Mouse (Mus musculus): ENCODE measurements around the gene Serpinb9e.
"Not testable (repeated sequence)": the region's sequence is repeated elsewhere in the genome, so short reads cannot be mapped to it uniquely, and the experiment has no call there.

Serpinb9e gene

GRCm38 (mm10) chr13:33249312-33249711 lies at the start of gene Serpinb9e:
TSS of gene Serpinb9e (plus strand) at chr13:33249612.
- DNase-seq (ENCODE audit: inconsistent ontology term): not testable (repeated sequence)

- DNase-seq (ENCODE audit: inconsistent ontology term): no peak
Observed at GRCm38 (mm10) chr13:33199740-33200139, 49.7 kb upstream of the Serpinb9e start.

- not testable (repeated sequence) for DNase-seq (ENCODE audit: inconsistent ontology term)
Observed at GRCm38 (mm10) chr13:33308631-33309030, 59.2 kb downstream of the Serpinb9e start.
